Comparison of ENCODE assay signal across 8 mouse cellular contexts in the genomic region with DNA sequence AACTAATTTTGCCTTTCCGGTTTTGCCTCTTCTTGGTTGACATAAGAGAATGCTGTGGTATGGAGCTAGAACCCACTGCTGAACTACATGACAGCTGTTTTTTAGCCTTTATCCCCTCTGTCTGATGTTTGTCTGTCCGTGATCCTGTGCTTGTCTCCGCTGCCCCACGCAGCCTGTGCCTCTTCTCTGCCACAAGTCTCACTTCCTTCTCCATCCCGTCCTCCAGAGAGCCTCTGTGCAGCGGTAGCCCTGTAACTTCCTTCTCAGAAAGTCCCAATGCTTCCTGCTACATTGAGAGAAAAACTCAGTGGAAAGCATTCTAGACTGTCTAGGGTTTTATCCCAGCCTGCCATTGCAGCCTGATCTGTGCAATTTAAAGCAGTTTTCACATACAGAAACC. TPM values are rescaled to one million over a fixed set of nuclear protein-coding genes. Genes with fewer than 3 reads are reported as not detected.
DNase-seq lines count a peak whose midpoint lies in the region; ATAC-seq and TF ChIP-seq lines count a peak whose summit lies in the region.

No protein-coding gene starts in this region.

- DNase-seq in left cerebral cortex, adult 2 months (ENCODE audit: extremely low spot score in 1 of 2, low spot score in 2 of 2): no peak
- DNase-seq in left cerebral cortex, adult 11 months (ENCODE audit: low spot score): no peak
- DNase-seq in embryonic facial prominence, embryonic 14.5 days (ENCODE audit: low spot score): no peak
- DNase-seq in limb, embryonic 11.5 days (ENCODE audit: low spot score): no peak
- peak; percentile 29 for DNase-seq in naive thymus-derived CD4-positive, alpha-beta T cell, adult 2 months (ENCODE audit: low read depth)
- DNase-seq in embryo, embryonic 10 days (ENCODE audit: low spot score): no peak
- DNase-seq in adrenal gland, postnatal 14 days: no peak
- DNase-seq in layer of hippocampus, postnatal 25 days (ENCODE audit: extremely low spot score in 1 of 2, low spot score in 1 of 2): no peak

- H3K9ac ChIP-seq in embryonic facial prominence, embryonic 14.5 days (ENCODE audit: low read depth, low read length): peak overlapping the region; percentile 97
- H3K9ac ChIP-seq in limb, embryonic 11.5 days (ENCODE audit: low read length): no peak overlapping the region

- no peaks in the 10 kb centered on the region for H3K27me3 ChIP-seq in embryonic facial prominence, embryonic 14.5 days (replicated peaks; ENCODE audit: control insufficient read depth, insufficient read depth, low read length)
- H3K27me3 ChIP-seq in limb, embryonic 11.5 days (ENCODE audit: control insufficient read depth, insufficient read depth, low read length): no peaks in the 10 kb centered on the region

- peak overlapping the region; percentile 86 for H3K4me2 ChIP-seq in embryonic facial prominence, embryonic 14.5 days (ENCODE audit: low read depth, low read length)
- peak overlapping the region; percentile 96; the same call in 1 of the 2 replicates for H3K4me2 ChIP-seq in limb, embryonic 11.5 days (ENCODE audit: low read depth, severe bottlenecking)

- H3K4me3 ChIP-seq in left cerebral cortex, adult 2 months: peak overlapping the region; percentile 93
- peak overlapping the region; percentile 99 for H3K4me3 ChIP-seq in embryonic facial prominence, embryonic 14.5 days (ENCODE audit: low read depth, low read length)
- H3K4me3 ChIP-seq in limb, embryonic 11.5 days (ENCODE audit: low read depth, low read length): peak overlapping the region; percentile 100

- peaks cover 57% of the 10 kb centered on the region for H3K36me3 ChIP-seq in embryonic facial prominence, embryonic 14.5 days (ENCODE audit: control insufficient read depth, insufficient read depth, low read length)
- peaks cover 23% of the 10 kb centered on the region for H3K36me3 ChIP-seq in limb, embryonic 11.5 days (ENCODE audit: control insufficient read depth, insufficient read depth, low read length)

- H3K9me3 ChIP-seq in embryonic facial prominence, embryonic 14.5 days (ENCODE audit: control insufficient read depth, low read length): no peaks in the 10 kb centered on the region
- no peaks in the 10 kb centered on the region; the same call in 1 of the 2 replicates for H3K9me3 ChIP-seq in limb, embryonic 11.5 days (ENCODE audit: control insufficient read depth, low read length)

- TF ChIP-seq CTCF in left cerebral cortex, adult 2 months (IDR thresholded peaks at IDR 0.05): no peak

- no peak for ATAC-seq in embryonic facial prominence, embryonic 14.5 days (ENCODE audit: low read depth)
- ATAC-seq in limb, embryonic 11.5 days (ENCODE audit: insufficient number of reproducible peaks, low FRiP score, low TSS enrichment, low read depth): no peak

- WGBS in embryonic facial prominence, embryonic 14.5 days: 81% methylated on average over 6 of the region's 6 CpGs
- 88% methylated on average over 6 of the region's 6 CpGs for WGBS in limb, embryonic 11.5 days

- H3K27ac ChIP-seq in left cerebral cortex, adult 2 months: no peak overlapping the region
- H3K27ac ChIP-seq in embryonic facial prominence, embryonic 14.5 days (replicated peaks; ENCODE audit: low read depth, low read length): no peak overlapping the region
- H3K27ac ChIP-seq in limb, embryonic 11.5 days (replicated peaks; ENCODE audit: low read depth, low read length): no peak overlapping the region

- intact Hi-C loops in left cerebral cortex, adult 2 months (cut with DNase I): loop anchor here (5.0 kb wide), 2 partner anchors 142 to 332 kb away; partner anchors contain the start of genes Mtmr14 and Thumpd3

- peaks cover 12% of the 10 kb centered on the region for H3K4me1 ChIP-seq in embryonic facial prominence, embryonic 14.5 days (ENCODE audit: control insufficient read depth, insufficient read depth, low read length)
- peaks cover 8% of the 10 kb centered on the region; the same call in 1 of the 2 replicates for H3K4me1 ChIP-seq in limb, embryonic 11.5 days (ENCODE audit: control insufficient read depth, insufficient read depth, low read length)

RNA-seq across cellular contexts. Expression of gene Arpc4, which starts 1.3 kb away (rescaled TPM):
- total RNA-seq in left cerebral cortex, adult 2 months (2021): 100 to 1,000 TPM; 251 to 255 TPM
- 214 and 232 TPM in 2 replicates for polyA plus RNA-seq in embryonic facial prominence, embryonic 14.5 days (2014; fragmentation: Nextera tagmentation; extraction: Ambion mirVana)
- 186 and 197 TPM in 2 replicates for polyA plus RNA-seq in limb, embryonic 11.5 days (2014; fragmentation: Nextera tagmentation; extraction: Ambion mirVana)
- total RNA-seq in adrenal gland, postnatal 14 days (2021): 165 and 176 TPM in 2 replicates
- total RNA-seq in layer of hippocampus, postnatal 25 days (2021): 100 to 1,000 TPM; 320 to 364 TPM

RNA-seq across cellular contexts. Expression of gene Tada3, which starts 1.6 kb away (rescaled TPM):
- 10 to 100 TPM; 47.0 to 49.6 TPM for total RNA-seq in left cerebral cortex, adult 2 months (2021)
- 44.6 and 45.7 TPM in 2 replicates for polyA plus RNA-seq in embryonic facial prominence, embryonic 14.5 days (2014; fragmentation: Nextera tagmentation; extraction: Ambion mirVana)
- polyA plus RNA-seq in limb, embryonic 11.5 days (2014; fragmentation: Nextera tagmentation; extraction: Ambion mirVana): 52.6 and 53.7 TPM in 2 replicates
- 34.9 and 35.5 TPM in 2 replicates for total RNA-seq in adrenal gland, postnatal 14 days (2021)
- total RNA-seq in layer of hippocampus, postnatal 25 days (2021): 10 to 100 TPM; 50.1 to 53.2 TPM

RNA-seq across cellular contexts. Expression of gene Ttll3, which starts 9.8 kb away (rescaled TPM):
- total RNA-seq in left cerebral cortex, adult 2 months (2021): 10 to 100 TPM; 12.2 to 17.8 TPM
- 3.3 and 5.4 TPM in 2 replicates for polyA plus RNA-seq in embryonic facial prominence, embryonic 14.5 days (2014; fragmentation: Nextera tagmentation; extraction: Ambion mirVana)
- 2.1 and 3.0 TPM in 2 replicates for polyA plus RNA-seq in limb, embryonic 11.5 days (2014; fragmentation: Nextera tagmentation; extraction: Ambion mirVana)
- total RNA-seq in adrenal gland, postnatal 14 days (2021): 4.1 and 4.2 TPM in 2 replicates
- 10 to 100 TPM; 13.1 to 20.7 TPM for total RNA-seq in layer of hippocampus, postnatal 25 days (2021)

RNA-seq across cellular contexts. Expression of gene Camk1, which starts 35.5 kb away (rescaled TPM):
- total RNA-seq in left cerebral cortex, adult 2 months (2021): 100 to 1,000 TPM; 115 to 121 TPM
- polyA plus RNA-seq in embryonic facial prominence, embryonic 14.5 days (2014; fragmentation: Nextera tagmentation; extraction: Ambion mirVana): 103 and 109 TPM in 2 replicates
- polyA plus RNA-seq in limb, embryonic 11.5 days (2014; fragmentation: Nextera tagmentation; extraction: Ambion mirVana): 62.2 and 62.6 TPM in 2 replicates
- 46.4 and 49.3 TPM in 2 replicates for total RNA-seq in adrenal gland, postnatal 14 days (2021)
- total RNA-seq in layer of hippocampus, postnatal 25 days (2021): 10 to 100 TPM; 46.7 to 51.6 TPM

RNA-seq across cellular contexts. Expression of gene Rpusd3, which starts 39.9 kb away (rescaled TPM):
- total RNA-seq in left cerebral cortex, adult 2 months (2021): 10 to 100 TPM; 18.1 to 18.6 TPM
- 16.3 and 23.4 TPM in 2 replicates for polyA plus RNA-seq in embryonic facial prominence, embryonic 14.5 days (2014; fragmentation: Nextera tagmentation; extraction: Ambion mirVana)
- polyA plus RNA-seq in limb, embryonic 11.5 days (2014; fragmentation: Nextera tagmentation; extraction: Ambion mirVana): 34.9 and 39.0 TPM in 2 replicates
- 11.3 and 16.9 TPM in 2 replicates for total RNA-seq in adrenal gland, postnatal 14 days (2021)
- 10 to 100 TPM; 32.7 to 32.9 TPM for total RNA-seq in layer of hippocampus, postnatal 25 days (2021)
